Mouse (Mus musculus) MEL (cell line): ENCODE results near the gene Mecom. TPM values are rescaled to one million over a fixed set of nuclear protein-coding genes. Genes with fewer than 3 reads are reported as not detected.

Experiments
- DNase-seq: peaks from one replicate; pipeline ENCODE4 v3.0.0; 2011; ENCODE audit warnings: low read depth, low spot score
- H3K27ac ChIP-seq: 2 replicates; pipeline ENCODE4 v1.5.1; 2012; ENCODE audit warnings: low read depth, mild to moderate bottlenecking, control low read depth, low read length, moderate library complexity; ENCODE audit not compliant: control insufficient read depth
- H3K27me3 ChIP-seq, 2 experiments: fragments of 150-350 bp in 1 of 2; sonication (generic) in 1 of 2; 2 replicates each; pipeline ENCODE4 v1.6.1; 2012; ENCODE audit warnings: low read length in 2 of 2, mild to moderate bottlenecking in 2 of 2, improper control_type of control experiment in 1 of 2, moderate library complexity in 1 of 2; ENCODE audit not compliant: insufficient read depth in 2 of 2, control insufficient read depth in 1 of 2
- H3K36me3 ChIP-seq, 2 experiments: 2 replicates each; pipeline ENCODE4 v1.6.1; 2012 to 2014; ENCODE audit warnings: low read length in 2 of 2, improper control_type of control experiment in 1 of 2, inconsistent platforms in 1 of 2, mild to moderate bottlenecking in 1 of 2; ENCODE audit not compliant: insufficient read depth in 2 of 2, control insufficient read depth in 1 of 2
- H3K4me1 ChIP-seq, 2 experiments: fragments of 150-350 bp in 1 of 2; sonication (generic) in 1 of 2; 2 replicates each; pipeline ENCODE4 v1.6.1; 2012; ENCODE audit warnings: low read length in 2 of 2, improper control_type of control experiment in 1 of 2, mild to moderate bottlenecking in 1 of 2; ENCODE audit not compliant: insufficient read depth in 2 of 2, control insufficient read depth in 1 of 2
- H3K4me3 ChIP-seq, 2 experiments: fragments of 150-350 bp in 1 of 2; sonication (generic) in 1 of 2; 2 replicates each; pipeline ENCODE4 v1.5.1; 2012; ENCODE audit warnings: low read depth in 2 of 2, low read length in 2 of 2, mild to moderate bottlenecking in 2 of 2, moderate library complexity in 2 of 2, control low read depth in 1 of 2, improper control_type of control experiment in 1 of 2; ENCODE audit not compliant: control insufficient read depth in 1 of 2, insufficient read depth in 1 of 2
- H3K79me2 ChIP-seq: 2 replicates; pipeline ENCODE4 v1.6.1; 2012; ENCODE audit warnings: mild to moderate bottlenecking, low read length, moderate library complexity; ENCODE audit not compliant: control insufficient read depth, poor library complexity, insufficient read depth
- H3K9ac ChIP-seq: 2 replicates; pipeline ENCODE4 v1.6.1; 2012; ENCODE audit warnings: low read depth, mild to moderate bottlenecking, control low read depth, low read length, moderate library complexity; ENCODE audit not compliant: control insufficient read depth, poor library complexity, severe bottlenecking
- H3K9me3 ChIP-seq: fragments of 150-350 bp; sonication (generic); replicated peaks from 2 replicates; pipeline ENCODE4 v1.6.1; 2012; ENCODE audit warnings: mild to moderate bottlenecking, low read length, improper control_type of control experiment, moderate library complexity; ENCODE audit not compliant: insufficient read depth
- CHD1 ChIP-seq: IDR thresholded peaks from 2 replicates; pipeline ENCODE4 v1.6.1; 2012; ENCODE audit warnings: low read depth, mild to moderate bottlenecking, inconsistent platforms, low read length, improper control_type of control experiment
- E2F4 ChIP-seq: IDR thresholded peaks from 2 replicates; pipeline ENCODE4 v1.6.1; 2011; ENCODE audit warnings: low read depth, low read length, improper control_type of control experiment, borderline replicate concordance
- ELF1 ChIP-seq: IDR thresholded peaks from 2 replicates; pipeline ENCODE4 v1.6.1; 2014; ENCODE audit warnings: low read depth, mild to moderate bottlenecking, inconsistent platforms, low read length, improper control_type of control experiment, moderate library complexity
- GABPA ChIP-seq: IDR thresholded peaks from 2 replicates; pipeline ENCODE4 v1.6.1; 2012; ENCODE audit warnings: low read depth, mild to moderate bottlenecking, inconsistent platforms, low read length, improper control_type of control experiment, moderate library complexity
- GATA1 ChIP-seq: IDR thresholded peaks from 2 replicates; pipeline ENCODE4 v1.6.1; 2011; ENCODE audit warnings: low read depth, low read length, improper control_type of control experiment
- MAFK ChIP-seq: IDR thresholded peaks from 2 replicates; pipeline ENCODE4 v1.6.1; 2011; ENCODE audit warnings: low read depth, mild to moderate bottlenecking, low read length, improper control_type of control experiment, borderline replicate concordance
- MAX ChIP-seq: IDR thresholded peaks from 2 replicates; pipeline ENCODE4 v1.6.1; 2011; ENCODE audit warnings: low read length, improper control_type of control experiment
- MAZ ChIP-seq: IDR thresholded peaks from 2 replicates; pipeline ENCODE4 v1.6.1; 2012; ENCODE audit warnings: low read depth, mild to moderate bottlenecking, inconsistent platforms, low read length, improper control_type of control experiment
- NRF1 ChIP-seq: IDR thresholded peaks from 2 replicates; pipeline ENCODE4 v1.6.1; 2014; ENCODE audit warnings: low read depth, mild to moderate bottlenecking, inconsistent platforms, low read length, improper control_type of control experiment, moderate library complexity; ENCODE audit not compliant: poor library complexity, insufficient read depth, severe bottlenecking
- POLR2AphosphoS2 ChIP-seq: IDR thresholded peaks from 2 replicates; pipeline ENCODE4 v1.6.1; 2011; ENCODE audit warnings: low read length, improper control_type of control experiment
- POLR2AphosphoS5 ChIP-seq: IDR thresholded peaks from 2 replicates; pipeline ENCODE4 v1.6.1; 2012; ENCODE audit warnings: low read depth, borderline replicate concordance, mild to moderate bottlenecking, inconsistent platforms, low read length, moderate library complexity, mixed read lengths
- RAD21 ChIP-seq: IDR thresholded peaks from 2 replicates; pipeline ENCODE4 v1.6.1; 2011; ENCODE audit warnings: mild to moderate bottlenecking, low read depth, low read length, improper control_type of control experiment
- SIN3A ChIP-seq: IDR thresholded peaks from 2 replicates; pipeline ENCODE4 v1.6.1; 2012; ENCODE audit warnings: low read length, improper control_type of control experiment, inconsistent platforms
- TAL1 ChIP-seq: IDR thresholded peaks from 2 replicates; pipeline ENCODE4 v1.6.1; 2012; ENCODE audit warnings: mild to moderate bottlenecking, inconsistent platforms, low read length, moderate library complexity, mixed read lengths
- TCF12 ChIP-seq: IDR thresholded peaks from 2 replicates; pipeline ENCODE4 v1.6.1; 2014; ENCODE audit warnings: low read depth, mild to moderate bottlenecking, inconsistent platforms, low read length, improper control_type of control experiment, moderate library complexity
- ZC3H11A ChIP-seq: IDR thresholded peaks from 2 replicates; pipeline ENCODE4 v1.6.1; 2012; ENCODE audit warnings: low read depth, mild to moderate bottlenecking, inconsistent platforms, low read length, improper control_type of control experiment
- ZKSCAN1 ChIP-seq: IDR thresholded peaks from 2 replicates; pipeline ENCODE4 v1.6.1; 2012; ENCODE audit warnings: low read depth, mild to moderate bottlenecking, inconsistent platforms, low read length, improper control_type of control experiment, moderate library complexity
- polyA plus RNA-seq, 2 experiments: library from polyadenylated mRNA; stranded (reverse) in 1 of 2; unstranded in 1 of 2; fragments of >175 nt in 1 of 2; fragments of >200 nt in 1 of 2; gene quantifications; 2 replicates each; pipeline versions ENCODE4 v1.2.1 to v1.2.4; 2012; ENCODE audit warnings: low replicate concordance in 2 of 2, low read depth in 1 of 2; ENCODE audit not compliant: insufficient read length in 2 of 2, insufficient read depth in 1 of 2, missing spikeins in 1 of 2
- total RNA-seq: library from RNA; depleted of rRNA; stranded (reverse); fragments of 300-350 nt; gene quantifications from 2 replicates; pipeline ENCODE4 v1.2.3, GENCODE M21; 2012

The Mecom gene
- total and polyA plus RNA-seq, 3 experiments, result 0.04 TPM; not detected in 2

GRCm38 (mm10) chr3:30207431-30207830 lies 340.4 kb downstream of the Mecom start:
- Histone ChIP-seq H3K9me3 (no peaks in the 10 kb centered on the region), H3K27ac (no peak overlapping the region), H3K4me3 (no peak overlapping the region), H3K27me3 (no peaks in the 10 kb centered on the region), H3K36me3 (no peaks in the 10 kb centered on the region), H3K4me1 (no peaks in the 10 kb centered on the region), H3K9ac (no peak overlapping the region), H3K79me2 (no peaks in the 10 kb centered on the region)
- TF ChIP-seq ZKSCAN1, result no peak
- no peak for DNase-seq

- no peaks in the 10 kb centered on the region for H3K27me3 ChIP-seq
These were observed 341.7 kb downstream of the Mecom start for GRCm38 (mm10) chr3:30206123-30206522.

GRCm38 (mm10) chr3:30203764-30204163 lies 344.0 kb downstream of the Mecom start:
- Histone ChIP-seq H3K4me1 (no peaks in the 10 kb centered on the region), H3K9me3 (no peaks in the 10 kb centered on the region), H3K4me3 (no peak overlapping the region), H3K27ac (no peak overlapping the region), H3K36me3 (no peaks in the 10 kb centered on the region), H3K27me3 (no peaks in the 10 kb centered on the region), H3K79me2 (no peaks in the 10 kb centered on the region), H3K9ac (no peak overlapping the region)
- no peak for DNase-seq
- TF ChIP-seq MAFK, result no peak
- TF ChIP-seq GABPA, result no peak
- no peak for TF ChIP-seq ZKSCAN1
- no peak for TF ChIP-seq SIN3A
- TF ChIP-seq TAL1, result no peak
- no peak for TF ChIP-seq GATA1
- TF ChIP-seq ELF1, result no peak
- no peak for TF ChIP-seq CHD1
- no peak for TF ChIP-seq MAX
- no peak for TF ChIP-seq ZC3H11A
- no peak for TF ChIP-seq MAZ

More at GRCm38 (mm10) chr3:30206123-30206522, 341.7 kb downstream of the Mecom start:
- no peak for DNase-seq
- H3K9me3 ChIP-seq, result no peaks in the 10 kb centered on the region
- H3K4me1 ChIP-seq, result no peaks in the 10 kb centered on the region
- H3K36me3 ChIP-seq, result no peaks in the 10 kb centered on the region
- TF ChIP-seq ZKSCAN1, result no peak
- no peak for TF ChIP-seq E2F4
- no peak for TF ChIP-seq MAFK
- TF ChIP-seq ELF1, result no peak
- TF ChIP-seq GATA1, result no peak
- TF ChIP-seq MAX, result no peak
- no peak for TF ChIP-seq GABPA
- TF ChIP-seq POLR2AphosphoS5, result no peak
- TF ChIP-seq TCF12, result no peak
- no peak for TF ChIP-seq POLR2AphosphoS2
- TF ChIP-seq SIN3A, result no peak
- no peak for TF ChIP-seq NRF1
- TF ChIP-seq RAD21, result no peak
- H3K9ac ChIP-seq, result no peak overlapping the region
- H3K4me3 ChIP-seq, result no peak overlapping the region
- H3K79me2 ChIP-seq, result no peaks in the 10 kb centered on the region
- H3K27ac ChIP-seq, result no peak overlapping the region
